In the genomic region with DNA sequence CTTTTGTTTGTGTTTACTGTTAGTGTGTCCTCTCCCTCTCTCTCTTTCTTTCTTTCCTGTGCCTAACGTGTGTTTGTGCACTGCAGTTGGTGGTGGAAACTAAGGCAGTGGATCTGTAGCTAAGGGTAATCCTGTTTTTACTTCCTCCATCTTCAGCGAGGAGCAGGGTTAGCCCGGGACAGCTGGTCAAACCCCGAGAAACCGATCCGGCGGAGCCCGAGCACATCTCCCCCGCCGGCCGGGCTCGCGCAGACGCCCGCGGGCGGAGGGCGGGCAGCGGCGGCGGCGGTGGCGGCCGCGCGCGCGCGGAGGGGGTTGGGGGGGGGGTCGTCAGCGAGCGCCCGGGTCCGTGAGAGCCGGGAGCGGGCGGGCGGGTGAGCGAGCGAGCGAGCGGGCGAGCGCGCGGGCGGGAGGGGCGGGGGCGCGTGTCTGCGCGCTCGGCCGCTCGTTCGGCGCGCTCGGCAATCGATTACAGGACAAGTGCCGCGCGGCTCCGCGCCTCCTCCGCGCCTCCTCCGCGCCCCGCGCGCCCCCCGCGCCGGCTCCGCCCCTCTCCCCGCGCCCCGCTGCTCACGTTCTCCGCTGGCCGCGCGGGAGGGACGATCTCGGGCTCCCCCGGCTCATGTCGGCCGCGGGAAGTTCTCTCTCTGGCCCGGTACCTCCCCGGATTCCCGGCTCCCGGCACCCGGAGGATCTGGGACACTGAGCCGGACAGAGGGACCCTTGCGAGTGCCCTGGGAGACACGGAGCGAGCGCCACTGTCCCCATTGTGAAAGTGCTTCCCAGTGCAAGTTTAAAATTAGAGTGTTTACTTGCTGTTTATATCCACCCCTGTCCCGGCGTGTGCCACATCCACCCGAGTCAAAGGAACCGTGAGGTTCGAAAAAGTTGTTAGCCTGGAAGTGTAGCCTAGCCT, we compare ENCODE assay signal across 8 mouse cellular contexts. TPM values are rescaled to one million over a fixed set of nuclear protein-coding genes. Genes with fewer than 3 reads are reported as not detected.
A peak's percentile ranks its signal among the peaks of the same experiment; 100 is the strongest.
DNase-seq lines count a peak whose midpoint lies in the region; ATAC-seq and TF ChIP-seq lines count a peak whose summit lies in the region.

Ikzf2 (minus strand) TSS at position 170 of the 916 bp plus-strand sequence.

- no peaks in the 10 kb centered on the region for H3K9me3 ChIP-seq in ES-E14 (ENCODE audit: control insufficient read depth, insufficient read depth, low read depth, low read length)
- H3K9me3 ChIP-seq in forebrain, postnatal 0 days (ENCODE audit: low read length) = no peaks in the 10 kb centered on the region
- H3K9me3 ChIP-seq in neural tube, embryonic 14.5 days (ENCODE audit: control insufficient read depth, low read length) = no peaks in the 10 kb centered on the region

- peak within 1 kb of the TSS; percentile 71 for H3K27ac ChIP-seq in ES-E14 (ENCODE audit: insufficient read depth, low read depth, low read length, poor library complexity, severe bottlenecking)
- H3K27ac ChIP-seq in cerebellum, adult 2 months (ENCODE audit: insufficient read depth, low read length) = peak within 1 kb of the TSS; percentile 21; the same call in 1 of the 2 replicates
- peak within 1 kb of the TSS; percentile 68 for H3K27ac ChIP-seq in forebrain, postnatal 0 days (ENCODE audit: low read depth, low read length)
- peak within 1 kb of the TSS; percentile 56 for H3K27ac ChIP-seq in neural tube, embryonic 14.5 days (ENCODE audit: low read depth, low read length)

- WGBS in cerebellum, adult 2 months = under 1% methylated on average over 100 of the region's 105 CpGs
- under 1% methylated on average over 70 of the region's 105 CpGs for WGBS in forebrain, postnatal 0 days
- WGBS in neural tube, embryonic 14.5 days = under 1% methylated on average over 33 of the region's 105 CpGs

- TF ChIP-seq CTCF in cerebellum, adult 2 months (IDR thresholded peaks at IDR 0.05; ENCODE audit: borderline replicate concordance, insufficient read depth, low read depth, low read length) = no peak
- no peak for TF ChIP-seq CTCF in forebrain, postnatal 0 days (IDR thresholded peaks at IDR 0.05; ENCODE audit: low read depth)

- in situ Hi-C loops in ES-E14 (cut with MboI; ENCODE audit: low sequenced_read_pairs in 2 of 2, unreplicated experiment in 2 of 2) = no loop called here

- no peaks in the 10 kb centered on the region for H3K27me3 ChIP-seq in cerebellum, adult 2 months (ENCODE audit: control insufficient read depth, insufficient read depth, low read length)
- no peaks in the 10 kb centered on the region; the same call in 1 of the 2 replicates for H3K27me3 ChIP-seq in forebrain, postnatal 0 days (ENCODE audit: insufficient read depth, low read length)
- H3K27me3 ChIP-seq in neural tube, embryonic 14.5 days (ENCODE audit: control insufficient read depth, insufficient read depth, low read length) = no peaks in the 10 kb centered on the region

- H3K36me3 ChIP-seq in ES-E14 (ENCODE audit: control insufficient read depth, insufficient read depth, low read length, poor library complexity, severe bottlenecking) = no peaks in the 10 kb centered on the region
- H3K36me3 ChIP-seq in forebrain, postnatal 0 days (ENCODE audit: insufficient read depth) = no peaks in the 10 kb centered on the region
- H3K36me3 ChIP-seq in neural tube, embryonic 14.5 days (ENCODE audit: control insufficient read depth, insufficient read depth, low read length) = no peaks in the 10 kb centered on the region

- intact Hi-C loops in heart, postnatal 36 days (cut with DNase I) = loop anchor here (5.0 kb wide), 1 partner anchor 445 kb away; no protein-coding TSS in a partner anchor

- peak; percentile 38 for DNase-seq in ES-E14 (ENCODE audit: low read depth, low spot score)
- DNase-seq in cerebellum, adult 2 months = peak; percentile 78
- peak; percentile 89 for DNase-seq in forebrain, postnatal 0 days
- peak; percentile 71 to 81 for DNase-seq in heart, postnatal 36 days
- DNase-seq in layer of hippocampus, adult 18-20 months (ENCODE audit: low spot score in 2 of 2) = peak; percentile 42 to 73
- DNase-seq in lung, adult 18-20 months = peak; percentile 67 to 71
- DNase-seq in telencephalon, adult 2 months (ENCODE audit: low read depth, low spot score) = peak; percentile 59

- H3K9ac ChIP-seq in ES-E14 (ENCODE audit: insufficient read depth, low read depth, low read length, poor library complexity, severe bottlenecking) = peak within 1 kb of the TSS; percentile 91
- peak within 1 kb of the TSS; percentile 65 for H3K9ac ChIP-seq in forebrain, postnatal 0 days
- H3K9ac ChIP-seq in neural tube, embryonic 14.5 days (replicated peaks; ENCODE audit: low read depth, low read length) = peak within 1 kb of the TSS; percentile 59

- peak within 1 kb of the TSS; percentile 74 for H3K4me2 ChIP-seq in forebrain, postnatal 0 days (ENCODE audit: low read depth)
- H3K4me2 ChIP-seq in neural tube, embryonic 14.5 days (ENCODE audit: low read depth, low read length) = peak within 1 kb of the TSS; percentile 86

- peak within 1 kb of the TSS; percentile 96 to 97 for H3K4me3 ChIP-seq in ES-E14 (ENCODE audit: insufficient read depth in 1 of 2, low read depth in 1 of 2, low read length in 2 of 2, poor library complexity in 1 of 2, severe bottlenecking in 1 of 2)
- H3K4me3 ChIP-seq in cerebellum, adult 2 months (replicated peaks; ENCODE audit: insufficient read depth, low read depth, low read length) = peak within 1 kb of the TSS; percentile 68
- H3K4me3 ChIP-seq in forebrain, postnatal 0 days (ENCODE audit: low read depth, low read length) = peak within 1 kb of the TSS; percentile 55
- peak within 1 kb of the TSS; percentile 72 for H3K4me3 ChIP-seq in neural tube, embryonic 14.5 days (ENCODE audit: low read depth, low read length)

- TF ChIP-seq POLR2A in cerebellum, adult 2 months (IDR thresholded peaks at IDR 0.05; ENCODE audit: borderline replicate concordance, insufficient read depth, low read length) = peak; percentile 38; the same call in 1 of the 2 replicates

- ATAC-seq in forebrain, postnatal 0 days = peak; percentile 96
- ATAC-seq in neural tube, embryonic 14.5 days (ENCODE audit: low read depth) = peak; percentile 96

- H3K4me1 ChIP-seq in ES-E14 (ENCODE audit: control insufficient read depth in 2 of 2, insufficient read depth in 2 of 2, low read length in 2 of 2, poor library complexity in 1 of 2) = 0 out of 4 replicates have a peak, but pooled peaks cover 0 to 2% of the 10 kb centered on the region in 2 experiments
- no peaks in the 10 kb centered on the region for H3K4me1 ChIP-seq in cerebellum, adult 2 months (ENCODE audit: control insufficient read depth, insufficient read depth, low read length)
- no peaks in the 10 kb centered on the region; the same call in 1 of the 2 replicates for H3K4me1 ChIP-seq in forebrain, postnatal 0 days (ENCODE audit: insufficient read depth)
- H3K4me1 ChIP-seq in neural tube, embryonic 14.5 days (ENCODE audit: control insufficient read depth, insufficient read depth, low read length) = no peaks in the 10 kb centered on the region

TF ChIP-seq in ES-E14, 5 proteins besides CTCF, POLR2A, EP300 and RAD21:
- TF ChIP-seq CHD2 (IDR thresholded peaks at IDR 0.05; ENCODE audit: low read depth, low read length) = no peak
- no peak for TF ChIP-seq ZC3H11A (IDR thresholded peaks at IDR 0.05; ENCODE audit: borderline replicate concordance, low read depth, low read length)
- TF ChIP-seq HCFC1 (IDR thresholded peaks at IDR 0.05; ENCODE audit: borderline replicate concordance, insufficient read depth, low read length) = no peak
- TF ChIP-seq ZNF384 (IDR thresholded peaks at IDR 0.05; ENCODE audit: low read depth, low read length) = no peak
- TF ChIP-seq MAFK (IDR thresholded peaks at IDR 0.05; ENCODE audit: insufficient read depth, low read depth, low read length) = no peak

RNA-seq across cellular contexts. Expression of gene Ikzf2, which starts in this region (rescaled TPM):
- 2.5 and 3.4 TPM in 2 replicates for total RNA-seq in ES-E14 (2012; rRNA removed)
- polyA plus RNA-seq in cerebellum, adult 2 months (2012; rRNA removed) = 2.1 and 2.5 TPM in 2 replicates
- 6.5 and 7.3 TPM in 2 replicates for total RNA-seq in forebrain, postnatal 0 days (2014; rRNA removed)
- 0.72 and 1.8 TPM in 2 replicates for polyA plus RNA-seq in forebrain, postnatal 0 days (2015; fragmentation: Nextera tagmentation; extraction: Ambion mirVana)
- total RNA-seq in heart, postnatal 36 days (2021) = 1 to 10 TPM; 5.8 to 7.1 TPM
- total RNA-seq in layer of hippocampus, adult 18-20 months (2021) = 1 to 10 TPM; 8.1 to 9.3 TPM
- polyA plus RNA-seq in neural tube, embryonic 14.5 days (2014; fragmentation: Nextera tagmentation; extraction: Ambion mirVana) = 4.8 and 6.0 TPM in 2 replicates

Comparison
In these comparisons a context has a peak if more than half of its experiments do, and no peak if none do; other contexts are left out.
1. Peak in every context shown above with its lines: DNase-seq, ATAC-seq, H3K4me3 ChIP-seq and H3K27ac ChIP-seq.
2. DNase-seq: peak in every context shown above with its lines; median percentile 89 in forebrain, postnatal 0 days; 78 in cerebellum, adult 2 months; 76 in heart, postnatal 36 days; 69 in lung, adult 18-20 months; 59 in telencephalon, adult 2 months; 58 in layer of hippocampus, adult 18-20 months; 38 in ES-E14.
3. H3K27ac ChIP-seq: peak in every context shown above with its lines; median percentile 71 in ES-E14; 68 in forebrain, postnatal 0 days; 56 in neural tube, embryonic 14.5 days; 21 in cerebellum, adult 2 months.